Mouse (Mus musculus) stomach, embryonic 16.5 days (tissue): Measurements from ENCODE around the gene Trim14. TPM values are rescaled to one million over a fixed set of nuclear protein-coding genes. Genes with fewer than 3 reads are reported as not detected.

ENCODE experiments used
- ATAC-seq: fragments of 200-750 bp; cut with Nextera tagmentation; 2 replicates; pipeline ENCODE4 v1.8.0; 2017; ENCODE audit warnings: moderate number of reproducible peaks, moderate TSS enrichment; ENCODE audit not compliant: insufficient read depth, low FRiP score
- H3K27ac ChIP-seq: fragments of 300-500 bp; sonication (generic); 2 replicates; pipeline ENCODE4 v1.5.1; 2014; ENCODE audit warnings: low read length
- H3K27me3 ChIP-seq: fragments of 300-500 bp; sonication (generic); 2 replicates; pipeline ENCODE4 v1.6.1; 2014; ENCODE audit warnings: low read length, control low read depth, mixed read lengths; ENCODE audit not compliant: control insufficient read depth, insufficient read depth
- H3K36me3 ChIP-seq: fragments of 300-500 bp; sonication (generic); 2 replicates; pipeline ENCODE4 v1.6.1; 2014; ENCODE audit warnings: low read length; ENCODE audit not compliant: control insufficient read depth, insufficient read depth
- H3K4me1 ChIP-seq: fragments of 300-500 bp; sonication (generic); 2 replicates; pipeline ENCODE4 v1.6.1; 2014; ENCODE audit warnings: low read length, control low read depth, mixed read lengths; ENCODE audit not compliant: control insufficient read depth, insufficient read depth
- H3K4me2 ChIP-seq: fragments of 300-500 bp; sonication (generic); 2 replicates; pipeline ENCODE4 v1.6.1; 2014; ENCODE audit warnings: low read depth, low read length, mixed read lengths
- H3K4me3 ChIP-seq: fragments of 300-500 bp; sonication (generic); replicated peaks from 2 replicates; pipeline ENCODE4 v1.5.1; 2014; ENCODE audit warnings: mild to moderate bottlenecking, low read length
- H3K9ac ChIP-seq: fragments of 300-500 bp; sonication (generic); 2 replicates; pipeline ENCODE4 v1.6.1; 2014; ENCODE audit warnings: low read length
- H3K9me3 ChIP-seq: fragments of 300-500 bp; sonication (generic); replicated peaks from 2 replicates; pipeline ENCODE4 v1.6.1; 2016; ENCODE audit warnings: low read length, control low read depth; ENCODE audit not compliant: control insufficient read depth
- WGBS: fragments of 180-500 bp; shearing (Covaris S2); extraction: QIAGEN DNeasy Blood & Tissue Kit; methylation state at CpG from one replicate; pipeline ENCODE4 v1.1.7; 2014; 5-methylcytosine and 5-hydroxymethylcytosine counted together
- polyA plus RNA-seq: library from polyadenylated mRNA; unstranded; fragments of >200 nt; fragmentation: Nextera tagmentation; extraction: Ambion mirVana; gene quantifications from 2 replicates; pipeline ENCODE4 v1.2.1, GENCODE M21; 2015

Trim14 gene
- polyA plus RNA-seq, 1 experiment from 2014 or later: 4.4 TPM

GRCm38 (mm10) chr4:46447461-46447860 is 88.5 kb downstream of the Trim14 start:
- no peaks in the 10 kb centered on the region for H3K36me3 ChIP-seq
- H3K9me3 ChIP-seq: no peaks in the 10 kb centered on the region
- H3K27ac ChIP-seq: no peak overlapping the region
- ATAC-seq: no peak
- WGBS: 53% methylated on average over 1 of the region's 1 CpGs
- H3K4me3 ChIP-seq: no peak overlapping the region
- H3K4me1 ChIP-seq: peaks cover 9% of the 10 kb centered on the region
- H3K4me2 ChIP-seq: no peak overlapping the region
- H3K27me3 ChIP-seq: no peaks in the 10 kb centered on the region
- H3K9ac ChIP-seq: no peak overlapping the region

GRCm38 (mm10) chr4:46445237-46445945 is 90.5 kb downstream of the Trim14 start:
- H3K27me3 ChIP-seq: no peaks in the 10 kb centered on the region
- no peak overlapping the region for H3K4me2 ChIP-seq
- H3K9ac ChIP-seq: peak overlapping the region; percentile 39
- H3K4me3 ChIP-seq: no peak overlapping the region
- no peak overlapping the region for H3K27ac ChIP-seq
- no peaks in the 10 kb centered on the region for H3K9me3 ChIP-seq
- no peak for ATAC-seq
- peaks cover 9% of the 10 kb centered on the region for H3K4me1 ChIP-seq
- 40% methylated on average over 9 of the region's 9 CpGs for WGBS
- H3K36me3 ChIP-seq: no peaks in the 10 kb centered on the region

Other genes starting within 250 kb of the Trim14 start
- 0.26 and 0.31 TPM in 2 replicates for gene Foxe1, start 192.5 kb downstream of the Trim14 start, polyA plus RNA-seq
- gene Trmo, start 146.7 kb downstream of the Trim14 start, polyA plus RNA-seq: 9.9 and 11.0 TPM in 2 replicates
- gene Hemgn, start 122.6 kb downstream of the Trim14 start, polyA plus RNA-seq: 16.6 and 17.6 TPM in 2 replicates
- 184 and 201 TPM in 2 replicates for gene Anp32b, start 85.2 kb downstream of the Trim14 start, polyA plus RNA-seq
- gene Nans, start 46.9 kb downstream of the Trim14 start, polyA plus RNA-seq: 90.7 and 101 TPM in 2 replicates
- 26.4 and 27.1 TPM in 2 replicates for gene Coro2a, start 66.1 kb upstream of the Trim14 start, polyA plus RNA-seq
- 2.9 and 3.1 TPM in 2 replicates for gene Tbc1d2, start 114.1 kb upstream of the Trim14 start, polyA plus RNA-seq